Mouse (Mus musculus): Measurements from ENCODE around the gene Runx3.

Runx3 gene

GRCm38 (mm10) chr4:135120342-135121100, at the start of gene Runx3:
TSS of gene Runx3 (plus strand) at chr4:135120652.
- in situ Hi-C loops (cut with MboI, MseI), result no loop called here

- in situ Hi-C loops (cut with MboI, MseI), result no loop called here
Measured at GRCm38 (mm10) chr4:135072671-135073070, 47.8 kb upstream of the Runx3 start.

DNA sequence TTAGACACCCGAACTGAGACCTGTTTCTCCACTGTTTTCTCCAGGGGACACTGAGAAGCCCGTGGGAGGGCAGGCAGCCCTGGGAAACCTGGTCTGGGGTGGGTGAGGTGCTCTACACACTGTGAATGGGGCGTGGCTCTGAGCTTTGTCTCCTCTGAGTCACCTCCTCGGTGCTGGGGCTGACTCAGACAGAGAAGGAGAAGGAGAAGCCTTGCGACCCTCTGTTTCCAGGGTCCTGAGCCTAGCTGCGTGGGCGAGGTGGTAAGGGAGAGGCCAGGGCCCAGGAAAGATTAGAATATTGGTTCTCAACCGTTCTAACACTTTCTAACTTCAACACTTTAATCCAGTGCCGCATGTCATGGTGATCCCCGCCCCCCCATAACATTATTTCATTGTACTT, 46.9 kb upstream of the Runx3 start:
- in situ Hi-C loops (cut with MboI, MseI), result no loop called here

- in situ Hi-C loops (cut with MboI, MseI), result no loop called here
Measured at GRCm38 (mm10) chr4:135074646-135075045, 45.8 kb upstream of the Runx3 start.

- in situ Hi-C loops (cut with MboI, MseI), result no loop called here
Measured at GRCm38 (mm10) chr4:135075360-135075759, 45.1 kb upstream of the Runx3 start.

- in situ Hi-C loops (cut with MboI, MseI), result no loop called here
Measured at GRCm38 (mm10) chr4:135076611-135077010, 43.8 kb upstream of the Runx3 start.

DNA sequence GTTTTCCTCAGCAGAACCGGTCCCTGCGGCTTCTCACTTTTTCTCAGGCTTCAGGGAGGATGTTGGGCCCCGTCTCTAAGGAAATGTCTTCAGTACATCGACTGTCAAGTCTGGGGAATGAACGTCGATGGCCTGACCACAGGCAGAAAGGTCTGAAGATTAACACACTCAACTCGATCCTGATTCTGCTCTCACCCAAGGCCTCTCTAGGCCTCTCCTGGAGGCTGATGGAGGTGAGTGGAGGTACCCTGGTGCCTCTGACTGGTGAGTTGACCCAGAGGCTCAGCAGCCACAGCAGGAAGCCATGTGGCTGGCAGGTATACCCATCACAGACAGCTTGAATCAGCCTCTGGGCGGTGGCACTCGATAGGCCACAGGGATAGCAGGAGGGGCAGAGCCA, 43.3 kb upstream of the Runx3 start:
- in situ Hi-C loops (cut with MboI, MseI), result no loop called here

- in situ Hi-C loops (cut with MboI, MseI), result no loop called here
Measured at GRCm38 (mm10) chr4:135079859-135080640, 40.4 kb upstream of the Runx3 start.

- in situ Hi-C loops (cut with MboI, MseI), result no loop called here
Measured at GRCm38 (mm10) chr4:135080641-135080920, 39.9 kb upstream of the Runx3 start.

DNA sequence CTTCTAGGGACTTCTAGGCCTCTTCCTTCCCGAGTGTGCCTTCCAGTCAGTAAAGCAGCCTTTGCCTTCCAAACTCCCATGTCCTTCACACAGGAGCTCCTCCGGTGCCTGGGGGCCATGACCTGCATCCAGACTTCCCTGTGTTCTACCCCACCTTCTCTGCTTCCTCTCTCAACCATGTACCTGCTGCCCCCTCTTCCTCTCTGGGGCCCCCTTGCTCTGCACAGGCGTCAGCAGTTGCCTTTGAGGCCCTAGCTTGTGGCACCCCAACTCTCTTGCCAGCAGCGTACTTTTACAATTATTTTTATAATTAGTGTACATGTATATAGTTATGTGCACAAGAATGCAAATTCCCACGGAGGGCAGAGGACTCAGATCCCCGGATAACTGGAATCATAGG, 37.4 kb upstream of the Runx3 start:
- in situ Hi-C loops (cut with MboI, MseI), result no loop called here

DNA sequence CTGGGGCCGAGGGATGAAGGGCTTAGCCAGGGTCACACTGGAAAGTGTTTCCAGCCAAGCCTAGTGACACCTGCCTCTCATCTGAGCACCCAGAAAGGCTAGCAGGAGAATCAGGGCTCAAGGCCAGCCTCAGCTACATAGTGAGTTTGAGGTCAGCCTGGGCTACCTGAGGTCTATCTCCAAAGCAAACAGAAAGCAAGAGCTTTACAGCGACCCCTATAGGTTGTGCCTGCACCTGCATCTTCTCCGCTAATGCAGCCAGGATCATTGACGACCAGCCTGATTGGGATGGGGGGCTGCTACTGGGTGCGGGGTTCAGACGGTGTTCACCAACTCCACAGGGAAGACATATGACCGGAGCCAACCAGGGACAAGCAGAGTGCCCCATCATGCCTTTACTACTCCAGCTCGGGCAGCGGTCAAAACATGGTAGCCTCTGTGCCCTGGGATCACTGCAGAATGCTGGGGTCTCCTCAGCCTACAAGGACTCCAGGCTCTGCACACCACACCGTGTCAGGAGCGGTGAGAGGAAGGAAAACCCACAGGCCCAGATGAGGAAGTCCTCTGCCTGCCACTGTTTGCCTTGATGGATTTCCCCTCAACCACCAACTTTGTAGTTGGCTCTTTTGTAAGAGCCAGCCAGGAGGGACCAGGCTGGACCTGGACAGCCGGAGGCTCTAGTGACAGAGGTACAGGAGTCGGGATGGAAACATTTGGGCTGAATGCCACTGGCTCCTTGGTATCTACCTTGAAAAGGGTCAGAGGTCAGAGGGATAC, 35.2 kb upstream of the Runx3 start:
- in situ Hi-C loops (cut with MboI, MseI), result no loop called here

GRCm38 (mm10) chr4:135090613-135091012, 29.8 kb upstream of the Runx3 start:
- in situ Hi-C loops (cut with MboI, MseI), result no loop called here

- in situ Hi-C loops (cut with MboI, MseI), result no loop called here
Measured at GRCm38 (mm10) chr4:135092871-135093270, 27.6 kb upstream of the Runx3 start.

GRCm38 (mm10) chr4:135095693-135096092, 24.8 kb upstream of the Runx3 start:
- in situ Hi-C loops (cut with MboI, MseI), result no loop called here

- in situ Hi-C loops (cut with MboI, MseI), result no loop called here
Measured at GRCm38 (mm10) chr4:135097910-135098891, 22.3 kb upstream of the Runx3 start.

GRCm38 (mm10) chr4:135102019-135102740, 18.3 kb upstream of the Runx3 start:
- in situ Hi-C loops (cut with MboI, MseI), result no loop called here

DNA sequence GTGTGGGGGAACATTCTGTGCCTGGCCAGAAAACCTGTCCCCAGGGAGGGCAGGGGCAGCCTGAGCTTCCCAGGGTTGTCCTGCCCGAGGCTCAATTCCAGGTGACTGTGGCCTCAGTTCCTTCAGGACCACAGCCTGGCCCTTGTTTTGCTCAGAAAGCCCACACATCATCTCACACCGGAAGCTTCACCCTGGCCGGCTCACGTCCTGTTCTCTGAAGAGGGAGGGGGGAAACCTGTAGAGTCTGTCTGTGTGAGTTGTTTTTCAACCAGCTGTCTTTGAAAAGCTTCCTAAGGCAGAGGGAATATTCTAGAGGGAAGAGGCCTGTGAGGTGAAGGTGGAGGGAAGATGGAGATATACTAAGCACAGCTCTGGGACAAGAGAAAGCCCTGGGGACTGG, 17.7 kb upstream of the Runx3 start:
- in situ Hi-C loops (cut with MboI, MseI), result no loop called here

- in situ Hi-C loops (cut with MboI, MseI), result no loop called here
Measured at GRCm38 (mm10) chr4:135103800-135104199, 16.7 kb upstream of the Runx3 start.

- in situ Hi-C loops (cut with MboI, MseI), result no loop called here
Measured at GRCm38 (mm10) chr4:135106968-135107367, 13.5 kb upstream of the Runx3 start.

GRCm38 (mm10) chr4:135108666-135109065, 11.8 kb upstream of the Runx3 start:
- in situ Hi-C loops (cut with MboI, MseI), result no loop called here

GRCm38 (mm10) chr4:135113656-135114055, 6.8 kb upstream of the Runx3 start:
- in situ Hi-C loops (cut with MboI, MseI), result no loop called here

Data from T-helper 2 cell (primary cell).